Mouse (Mus musculus) MEL (cell line): ENCODE results near the gene Stx3. TPM values are rescaled to one million over a fixed set of nuclear protein-coding genes. Genes with fewer than 3 reads are reported as not detected.

ENCODE experiments used
- DNase-seq: peaks from one replicate; pipeline ENCODE4 v3.0.0; 2011; ENCODE audit warnings: low read depth, low spot score
- H3K27ac ChIP-seq: 2 replicates; pipeline ENCODE4 v1.5.1; 2012; ENCODE audit warnings: low read depth, mild to moderate bottlenecking, control low read depth, low read length, moderate library complexity; ENCODE audit not compliant: control insufficient read depth
- H3K27me3 ChIP-seq, 2 experiments: fragments of 150-350 bp in 1 of 2; sonication (generic) in 1 of 2; 2 replicates each; pipeline ENCODE4 v1.6.1; 2012; ENCODE audit warnings: low read length in 2 of 2, mild to moderate bottlenecking in 2 of 2, improper control_type of control experiment in 1 of 2, moderate library complexity in 1 of 2; ENCODE audit not compliant: insufficient read depth in 2 of 2, control insufficient read depth in 1 of 2
- H3K36me3 ChIP-seq, 2 experiments: 2 replicates each; pipeline ENCODE4 v1.6.1; 2012 to 2014; ENCODE audit warnings: low read length in 2 of 2, improper control_type of control experiment in 1 of 2, inconsistent platforms in 1 of 2, mild to moderate bottlenecking in 1 of 2; ENCODE audit not compliant: insufficient read depth in 2 of 2, control insufficient read depth in 1 of 2
- H3K4me1 ChIP-seq, 2 experiments: fragments of 150-350 bp in 1 of 2; sonication (generic) in 1 of 2; 2 replicates each; pipeline ENCODE4 v1.6.1; 2012; ENCODE audit warnings: low read length in 2 of 2, improper control_type of control experiment in 1 of 2, mild to moderate bottlenecking in 1 of 2; ENCODE audit not compliant: insufficient read depth in 2 of 2, control insufficient read depth in 1 of 2
- H3K4me3 ChIP-seq, 2 experiments: fragments of 150-350 bp in 1 of 2; sonication (generic) in 1 of 2; 2 replicates each; pipeline ENCODE4 v1.5.1; 2012; ENCODE audit warnings: low read depth in 2 of 2, low read length in 2 of 2, mild to moderate bottlenecking in 2 of 2, moderate library complexity in 2 of 2, control low read depth in 1 of 2, improper control_type of control experiment in 1 of 2; ENCODE audit not compliant: control insufficient read depth in 1 of 2, insufficient read depth in 1 of 2
- H3K79me2 ChIP-seq: 2 replicates; pipeline ENCODE4 v1.6.1; 2012; ENCODE audit warnings: mild to moderate bottlenecking, low read length, moderate library complexity; ENCODE audit not compliant: control insufficient read depth, poor library complexity, insufficient read depth
- H3K9ac ChIP-seq: 2 replicates; pipeline ENCODE4 v1.6.1; 2012; ENCODE audit warnings: low read depth, mild to moderate bottlenecking, control low read depth, low read length, moderate library complexity; ENCODE audit not compliant: control insufficient read depth, poor library complexity, severe bottlenecking
- H3K9me3 ChIP-seq: fragments of 150-350 bp; sonication (generic); replicated peaks from 2 replicates; pipeline ENCODE4 v1.6.1; 2012; ENCODE audit warnings: mild to moderate bottlenecking, low read length, improper control_type of control experiment, moderate library complexity; ENCODE audit not compliant: insufficient read depth
- CHD1 ChIP-seq: IDR thresholded peaks from 2 replicates; pipeline ENCODE4 v1.6.1; 2012; ENCODE audit warnings: low read depth, mild to moderate bottlenecking, inconsistent platforms, low read length, improper control_type of control experiment
- CTCF ChIP-seq, 3 experiments: IDR thresholded peaks in 2 of 3; conservative IDR thresholded peaks in 1 of 3; 2 replicates each; pipeline ENCODE4 v1.5.1; 2011 to 2012; ENCODE audit warnings: low read length in 3 of 3, low read depth in 2 of 3, mild to moderate bottlenecking in 2 of 3, improper control_type of control experiment in 1 of 3, inconsistent platforms in 1 of 3, mixed read lengths in 1 of 3, moderate library complexity in 1 of 3; ENCODE audit not compliant: control insufficient read depth in 1 of 3, insufficient read depth in 1 of 3, poor library complexity in 1 of 3, severe bottlenecking in 1 of 3
- ELF1 ChIP-seq: IDR thresholded peaks from 2 replicates; pipeline ENCODE4 v1.6.1; 2014; ENCODE audit warnings: low read depth, mild to moderate bottlenecking, inconsistent platforms, low read length, improper control_type of control experiment, moderate library complexity
- EP300 ChIP-seq, 2 experiments: IDR thresholded peaks; 2 replicates each; pipeline ENCODE4 v1.6.1; 2011; ENCODE audit warnings: improper control_type of control experiment in 2 of 2, low read length in 2 of 2, low read depth in 1 of 2, mild to moderate bottlenecking in 1 of 2
- ETS1 ChIP-seq: IDR thresholded peaks from 2 replicates; pipeline ENCODE4 v1.6.1; 2012; ENCODE audit warnings: low read depth, mild to moderate bottlenecking, inconsistent platforms, low read length, improper control_type of control experiment, moderate library complexity
- GABPA ChIP-seq: IDR thresholded peaks from 2 replicates; pipeline ENCODE4 v1.6.1; 2012; ENCODE audit warnings: low read depth, mild to moderate bottlenecking, inconsistent platforms, low read length, improper control_type of control experiment, moderate library complexity
- JUND ChIP-seq: IDR thresholded peaks from 2 replicates; pipeline ENCODE4 v1.6.1; 2011; ENCODE audit warnings: low read depth, mild to moderate bottlenecking, improper control_type of control experiment, low read length
- KAT2A ChIP-seq: conservative IDR thresholded peaks from 2 replicates; pipeline ENCODE4 v1.6.1; 2012; ENCODE audit warnings: low read depth, low read length, improper control_type of control experiment, inconsistent platforms
- MYB ChIP-seq: IDR thresholded peaks from 2 replicates; pipeline ENCODE4 v1.6.1; 2011; ENCODE audit warnings: mild to moderate bottlenecking, low read depth, low read length, improper control_type of control experiment
- NELFE ChIP-seq: IDR thresholded peaks from 2 replicates; pipeline ENCODE4 v1.6.1; 2011; ENCODE audit warnings: low read depth, low read length, improper control_type of control experiment
- NRF1 ChIP-seq: IDR thresholded peaks from 2 replicates; pipeline ENCODE4 v1.6.1; 2014; ENCODE audit warnings: low read depth, mild to moderate bottlenecking, inconsistent platforms, low read length, improper control_type of control experiment, moderate library complexity; ENCODE audit not compliant: poor library complexity, insufficient read depth, severe bottlenecking
- POLR2AphosphoS2 ChIP-seq: IDR thresholded peaks from 2 replicates; pipeline ENCODE4 v1.6.1; 2011; ENCODE audit warnings: low read length, improper control_type of control experiment
- SMC3 ChIP-seq: IDR thresholded peaks from 2 replicates; pipeline ENCODE4 v1.6.1; 2011; ENCODE audit warnings: low read depth, low read length, improper control_type of control experiment
- TCF12 ChIP-seq: IDR thresholded peaks from 2 replicates; pipeline ENCODE4 v1.6.1; 2014; ENCODE audit warnings: low read depth, mild to moderate bottlenecking, inconsistent platforms, low read length, improper control_type of control experiment, moderate library complexity
- USF1 ChIP-seq: IDR thresholded peaks from 2 replicates; pipeline ENCODE4 v1.6.1; 2014; ENCODE audit warnings: low read depth, mild to moderate bottlenecking, inconsistent platforms, low read length, improper control_type of control experiment, moderate library complexity
- USF2 ChIP-seq, 2 experiments: IDR thresholded peaks; 2 replicates each; pipeline ENCODE4 v1.6.1; 2011 to 2012; ENCODE audit warnings: improper control_type of control experiment in 2 of 2, low read length in 2 of 2, borderline replicate concordance in 1 of 2, inconsistent platforms in 1 of 2, low read depth in 1 of 2, mild to moderate bottlenecking in 1 of 2; ENCODE audit not compliant: insufficient read depth in 1 of 2
- ZC3H11A ChIP-seq: IDR thresholded peaks from 2 replicates; pipeline ENCODE4 v1.6.1; 2012; ENCODE audit warnings: low read depth, mild to moderate bottlenecking, inconsistent platforms, low read length, improper control_type of control experiment
- ZKSCAN1 ChIP-seq: IDR thresholded peaks from 2 replicates; pipeline ENCODE4 v1.6.1; 2012; ENCODE audit warnings: low read depth, mild to moderate bottlenecking, inconsistent platforms, low read length, improper control_type of control experiment, moderate library complexity
- ZMIZ1 ChIP-seq: IDR thresholded peaks from 2 replicates; pipeline ENCODE4 v1.6.1; 2012; ENCODE audit warnings: low read depth, mild to moderate bottlenecking, inconsistent platforms, low read length, improper control_type of control experiment, moderate library complexity
- polyA plus RNA-seq, 2 experiments: library from polyadenylated mRNA; stranded (reverse) in 1 of 2; unstranded in 1 of 2; fragments of >175 nt in 1 of 2; fragments of >200 nt in 1 of 2; gene quantifications; 2 replicates each; pipeline versions ENCODE4 v1.2.1 to v1.2.4; 2012; ENCODE audit warnings: low replicate concordance in 2 of 2, low read depth in 1 of 2; ENCODE audit not compliant: insufficient read length in 2 of 2, insufficient read depth in 1 of 2, missing spikeins in 1 of 2
- total RNA-seq: library from RNA; depleted of rRNA; stranded (reverse); fragments of 300-350 nt; gene quantifications from 2 replicates; pipeline ENCODE4 v1.2.3, GENCODE M21; 2012

The Stx3 gene
- total and polyA plus RNA-seq, 3 experiments: 0.73 to 3.0 TPM; not detected in 1

DNA sequence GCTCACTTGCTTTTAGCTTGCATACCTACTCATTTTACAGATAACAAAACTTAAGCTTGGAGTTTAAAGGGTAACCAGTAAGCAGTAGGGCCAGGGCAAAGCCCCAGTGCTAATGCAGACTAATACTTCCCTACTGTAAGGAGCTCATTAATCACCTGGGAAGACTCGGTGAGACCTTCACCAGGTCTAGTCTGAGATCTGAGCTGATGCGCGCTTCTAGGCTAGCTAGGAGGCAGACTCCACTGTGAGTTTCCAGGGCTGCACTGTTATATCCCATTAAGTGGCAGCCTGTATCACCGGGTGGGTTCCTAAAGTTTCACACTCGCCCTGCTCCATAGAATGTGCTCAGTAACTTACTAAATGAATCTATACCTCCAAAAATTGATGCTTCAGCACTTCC, 1.6 kb downstream of the Stx3 start:
- Histone ChIP-seq H3K4me1 (no peaks in the 10 kb centered on the region; a peak in 1 of 4 replicates), H3K79me2 (no peaks in the 10 kb centered on the region), H3K36me3 (no peaks in the 10 kb centered on the region), H3K9me3 (no peaks in the 10 kb centered on the region), H3K9ac (no peak overlapping the region), H3K4me3 (no peak overlapping the region), H3K27ac (no peak overlapping the region), H3K27me3 (no peaks in the 10 kb centered on the region; a peak in 1 of 4 replicates)
- DNase-seq: no peak
- TF ChIP-seq ZKSCAN1: no peak
- no peak for TF ChIP-seq CTCF (IDR thresholded peaks at IDR 0.05 in 2 of 3, conservative IDR thresholded peaks at IDR 0.05 in 1 of 3; ENCODE audit: control insufficient read depth in 1 of 3, insufficient read depth in 1 of 3, low read depth in 2 of 3, low read length in 3 of 3, poor library complexity in 1 of 3, severe bottlenecking in 1 of 3)
- TF ChIP-seq MYB: no peak
- no peak for TF ChIP-seq GABPA
- TF ChIP-seq EP300 (IDR thresholded peaks at IDR 0.05; ENCODE audit: low read depth in 1 of 2, low read length in 2 of 2): no peak

DNA sequence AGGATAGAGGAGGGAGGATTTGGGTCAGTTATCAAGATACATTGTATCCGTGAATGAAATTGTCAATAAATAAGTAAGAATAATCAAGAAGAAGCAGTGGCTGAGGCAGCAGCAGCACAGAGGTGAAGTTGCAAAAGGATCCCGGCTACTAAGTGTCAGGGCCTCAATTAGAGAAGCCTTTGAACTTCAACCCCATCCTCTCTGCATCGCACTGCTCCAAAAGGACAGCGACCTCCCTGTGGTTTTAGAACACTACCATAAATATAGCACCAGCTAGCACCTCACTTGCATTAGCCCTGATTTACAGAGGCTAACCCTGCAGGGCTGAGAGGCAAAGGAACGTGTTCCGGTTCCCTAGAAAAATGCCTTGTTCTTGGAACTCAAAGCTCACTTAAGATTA, 2.5 kb downstream of the Stx3 start:
- no peak for DNase-seq
- no peak for TF ChIP-seq JUND
- no peak for TF ChIP-seq NRF1
- TF ChIP-seq ZC3H11A: no peak
- no peak for TF ChIP-seq ZMIZ1
- TF ChIP-seq CHD1: no peak
- TF ChIP-seq TCF12: no peak
- no peak for TF ChIP-seq SMC3
- no peak for TF ChIP-seq ETS1
- TF ChIP-seq USF2 (IDR thresholded peaks at IDR 0.05; ENCODE audit: borderline replicate concordance in 1 of 2, insufficient read depth in 1 of 2, low read depth in 1 of 2, low read length in 2 of 2): no peak
- TF ChIP-seq CTCF (IDR thresholded peaks at IDR 0.05 in 2 of 3, conservative IDR thresholded peaks at IDR 0.05 in 1 of 3; ENCODE audit: control insufficient read depth in 1 of 3, insufficient read depth in 1 of 3, low read depth in 2 of 3, low read length in 3 of 3, poor library complexity in 1 of 3, severe bottlenecking in 1 of 3): no peak
- TF ChIP-seq KAT2A: no peak
- no peak for TF ChIP-seq ELF1
- no peak for TF ChIP-seq USF1
- TF ChIP-seq NELFE: no peak
- no peak for TF ChIP-seq POLR2AphosphoS2
- no peaks in the 10 kb centered on the region; a peak in 1 of 4 replicates for H3K27me3 ChIP-seq
- H3K79me2 ChIP-seq: no peaks in the 10 kb centered on the region
- no peaks in the 10 kb centered on the region for H3K4me1 ChIP-seq
- H3K9me3 ChIP-seq: no peaks in the 10 kb centered on the region
- no peak overlapping the region for H3K27ac ChIP-seq
- H3K9ac ChIP-seq: no peak overlapping the region
- H3K36me3 ChIP-seq: no peaks in the 10 kb centered on the region
- no peak overlapping the region for H3K4me3 ChIP-seq
